9 mouse cellular contexts compared by ENCODE assay signal in genomic region chr9:77463861-77464260, GRCm38 (mm10).
A peak's percentile ranks its signal among the peaks of the same experiment; 100 is the strongest.
DNase-seq lines count a peak whose midpoint lies in the region; ATAC-seq lines count a peak whose summit lies in the region.
"Had no signal": no experiment of that assay in that cellular context is flagged by ENCODE, and none has a peak within 500 bp of the region (broad histone marks: within the 10 kb centered on the region; RNA-seq: fewer than 3 reads in every experiment).

No protein-coding gene starts in this region.

- H3K4me3 ChIP-seq in hindbrain, embryonic 12.5 days = no peak overlapping the region
- H3K4me3 ChIP-seq in hindbrain, embryonic 11.5 days (ENCODE audit: low read depth, low read length) = no peak overlapping the region
- H3K4me3 ChIP-seq in embryonic facial prominence, embryonic 14.5 days (ENCODE audit: low read depth, low read length) = no peak overlapping the region
- H3K4me3 ChIP-seq in hindbrain, embryonic 16.5 days (ENCODE audit: low read length) = no peak overlapping the region
- H3K4me3 ChIP-seq in liver, embryonic 12.5 days = no peak overlapping the region
- H3K4me3 ChIP-seq: liver, embryonic 15.5 days had no signal

- H3K9me3 ChIP-seq in hindbrain, embryonic 12.5 days (replicated peaks) = no peaks in the 10 kb centered on the region
- no peaks in the 10 kb centered on the region for H3K9me3 ChIP-seq in hindbrain, embryonic 11.5 days (ENCODE audit: control insufficient read depth, low read length)
- no peaks in the 10 kb centered on the region for H3K9me3 ChIP-seq in embryonic facial prominence, embryonic 14.5 days (ENCODE audit: control insufficient read depth, low read length)
- H3K9me3 ChIP-seq in hindbrain, embryonic 16.5 days (ENCODE audit: control insufficient read depth, low read length) = no peaks in the 10 kb centered on the region
- H3K9me3 ChIP-seq in liver, embryonic 12.5 days (replicated peaks) = no peaks in the 10 kb centered on the region
- H3K9me3 ChIP-seq: liver, embryonic 15.5 days had no signal

- no peaks in the 10 kb centered on the region for H3K36me3 ChIP-seq in hindbrain, embryonic 12.5 days
- H3K36me3 ChIP-seq in hindbrain, embryonic 11.5 days (ENCODE audit: control insufficient read depth, insufficient read depth, low read length) = no peaks in the 10 kb centered on the region
- H3K36me3 ChIP-seq in embryonic facial prominence, embryonic 14.5 days (ENCODE audit: control insufficient read depth, insufficient read depth, low read length) = peaks cover 16% of the 10 kb centered on the region
- H3K36me3 ChIP-seq in hindbrain, embryonic 16.5 days (ENCODE audit: control insufficient read depth, insufficient read depth, low read length) = no peaks in the 10 kb centered on the region
- peaks cover 9% of the 10 kb centered on the region for H3K36me3 ChIP-seq in liver, embryonic 12.5 days
- H3K36me3 ChIP-seq: liver, embryonic 15.5 days had no signal

- no peak for ATAC-seq in hindbrain, embryonic 12.5 days (ENCODE audit: low FRiP score)
- ATAC-seq in hindbrain, embryonic 11.5 days (ENCODE audit: low FRiP score) = no peak; the same call in 1 of the 2 replicates
- peak; percentile 26; the same call in 1 of the 2 replicates for ATAC-seq in embryonic facial prominence, embryonic 14.5 days (ENCODE audit: low read depth)
- peak; percentile 19; the same call in 1 of the 2 replicates for ATAC-seq in hindbrain, embryonic 16.5 days
- ATAC-seq in liver, embryonic 12.5 days = peak; percentile 52
- ATAC-seq in CD4-positive, CD25-positive, alpha-beta regulatory T cell, adult 4 months = no peak

- no peak for DNase-seq in hindbrain, embryonic 11.5 days (ENCODE audit: low spot score)
- DNase-seq in embryonic facial prominence, embryonic 14.5 days (ENCODE audit: low spot score) = no peak
- DNase-seq in frontal cortex, postnatal 36 days (ENCODE audit: low spot score in 2 of 2) = no peak
- DNase-seq in layer of hippocampus, adult 18-20 months (ENCODE audit: low spot score in 2 of 2) = no peak

- H3K9ac ChIP-seq in hindbrain, embryonic 12.5 days = no peak overlapping the region
- H3K9ac ChIP-seq in hindbrain, embryonic 11.5 days (ENCODE audit: low read depth, low read length) = no peak overlapping the region
- no peak overlapping the region for H3K9ac ChIP-seq in embryonic facial prominence, embryonic 14.5 days (ENCODE audit: low read depth, low read length)
- H3K9ac ChIP-seq in hindbrain, embryonic 16.5 days (ENCODE audit: low read depth, low read length) = no peak overlapping the region
- H3K9ac ChIP-seq in liver, embryonic 12.5 days = no peak overlapping the region
- H3K9ac ChIP-seq: liver, embryonic 15.5 days had no signal

- WGBS in hindbrain, embryonic 12.5 days = 85% methylated on average over 7 of the region's 7 CpGs
- 90% methylated on average over 7 of the region's 7 CpGs for WGBS in hindbrain, embryonic 11.5 days
- WGBS in embryonic facial prominence, embryonic 14.5 days = 66% methylated on average over 7 of the region's 7 CpGs
- WGBS in hindbrain, embryonic 16.5 days = 77% methylated on average over 7 of the region's 7 CpGs
- 54% methylated on average over 7 of the region's 7 CpGs for WGBS in liver, embryonic 12.5 days (ENCODE audit: insufficient replicate concordance)

- 0 out of 2 replicates have a peak overlapping the region, but pooled peaks have one; percentile 2 for H3K27ac ChIP-seq in hindbrain, embryonic 12.5 days
- H3K27ac ChIP-seq in hindbrain, embryonic 11.5 days (ENCODE audit: low read depth, low read length) = no peak overlapping the region
- peak overlapping the region; percentile 24; the same call in 1 of the 2 replicates for H3K27ac ChIP-seq in embryonic facial prominence, embryonic 14.5 days (replicated peaks; ENCODE audit: low read depth, low read length)
- no peak overlapping the region for H3K27ac ChIP-seq in hindbrain, embryonic 16.5 days (ENCODE audit: low read depth, low read length)
- no peak overlapping the region for H3K27ac ChIP-seq in liver, embryonic 12.5 days
- H3K27ac ChIP-seq: liver, embryonic 15.5 days had no signal

- H3K4me1 ChIP-seq in hindbrain, embryonic 12.5 days = peaks cover 11% of the 10 kb centered on the region
- no peaks in the 10 kb centered on the region for H3K4me1 ChIP-seq in hindbrain, embryonic 11.5 days (replicated peaks; ENCODE audit: control insufficient read depth, insufficient read depth, low read length)
- H3K4me1 ChIP-seq in embryonic facial prominence, embryonic 14.5 days (ENCODE audit: control insufficient read depth, insufficient read depth, low read length) = peaks cover 12% of the 10 kb centered on the region; the same call in 1 of the 2 replicates
- peaks cover 7% of the 10 kb centered on the region; the same call in 1 of the 2 replicates for H3K4me1 ChIP-seq in hindbrain, embryonic 16.5 days (ENCODE audit: control insufficient read depth, insufficient read depth, low read depth, low read length)
- H3K4me1 ChIP-seq in liver, embryonic 12.5 days = peaks cover 21% of the 10 kb centered on the region

- H3K27me3 ChIP-seq in hindbrain, embryonic 12.5 days = no peaks in the 10 kb centered on the region
- no peaks in the 10 kb centered on the region for H3K27me3 ChIP-seq in hindbrain, embryonic 11.5 days (ENCODE audit: control insufficient read depth, insufficient read depth, low read length)
- H3K27me3 ChIP-seq in embryonic facial prominence, embryonic 14.5 days (replicated peaks; ENCODE audit: control insufficient read depth, insufficient read depth, low read length) = no peaks in the 10 kb centered on the region
- no peaks in the 10 kb centered on the region for H3K27me3 ChIP-seq in hindbrain, embryonic 16.5 days (replicated peaks; ENCODE audit: control insufficient read depth, insufficient read depth, low read length)
- no peaks in the 10 kb centered on the region for H3K27me3 ChIP-seq in liver, embryonic 12.5 days (replicated peaks)
- H3K27me3 ChIP-seq: liver, embryonic 15.5 days had no signal

- no peak overlapping the region for H3K4me2 ChIP-seq in hindbrain, embryonic 12.5 days (replicated peaks)
- no peak overlapping the region for H3K4me2 ChIP-seq in hindbrain, embryonic 11.5 days (replicated peaks; ENCODE audit: low read depth, low read length)
- no peak overlapping the region for H3K4me2 ChIP-seq in embryonic facial prominence, embryonic 14.5 days (ENCODE audit: low read depth, low read length)
- no peak overlapping the region for H3K4me2 ChIP-seq in hindbrain, embryonic 16.5 days (ENCODE audit: low read length)
- no peak overlapping the region for H3K4me2 ChIP-seq in liver, embryonic 12.5 days
- H3K4me2 ChIP-seq: liver, embryonic 15.5 days had no signal

Comparison
In these comparisons a context has a peak if more than half of its experiments do, and no peak if none do; other contexts are left out.
1. ATAC-seq: peak in embryonic facial prominence, embryonic 14.5 days (single experiment), hindbrain, embryonic 16.5 days (single experiment) and liver, embryonic 12.5 days (single experiment); none in hindbrain, embryonic 12.5 days (single experiment), hindbrain, embryonic 11.5 days (single experiment) and CD4-positive, CD25-positive, alpha-beta regulatory T cell, adult 4 months (single experiment).
2. H3K27ac ChIP-seq: peak in hindbrain, embryonic 12.5 days (single experiment) and embryonic facial prominence, embryonic 14.5 days (single experiment); none in hindbrain, embryonic 11.5 days (single experiment), hindbrain, embryonic 16.5 days (single experiment) and liver, embryonic 12.5 days (single experiment).